Mouse (Mus musculus): Measurements from ENCODE around the gene Mapt. TPM values are rescaled to one million over a fixed set of nuclear protein-coding genes. Genes with fewer than 3 reads are reported as not detected.

The Mapt gene
- polyA plus RNA-seq, 1 experiment from 2014 or later = 33.0 TPM

GRCm38 (mm10) chr11:104271876-104272275 lies 40.7 kb downstream of the Mapt start:
- WGBS = 87% methylated on average over 6 of the region's 6 CpGs
- Histone ChIP-seq H3K4me1 (replicated peaks; ENCODE audit: control insufficient read depth, insufficient read depth, low read length) (no peaks in the 10 kb centered on the region), H3K4me2 (ENCODE audit: low read depth, low read length, severe bottlenecking) (no peak overlapping the region), H3K27me3 (ENCODE audit: control insufficient read depth, insufficient read depth, low read length) (no peaks in the 10 kb centered on the region), H3K9ac (ENCODE audit: low read length) (no peak overlapping the region), H3K36me3 (ENCODE audit: control insufficient read depth, insufficient read depth, low read length) (no peaks in the 10 kb centered on the region), H3K4me3 (ENCODE audit: low read depth, low read length) (no peak overlapping the region), H3K9me3 (ENCODE audit: control insufficient read depth, low read length) (no peaks in the 10 kb centered on the region), H3K27ac (ENCODE audit: low read depth, low read length) (no peak overlapping the region)
- ATAC-seq (replicated peaks; ENCODE audit: low FRiP score) (no peak), DNase-seq (ENCODE audit: low spot score) (no peak)

- 86% methylated on average over 8 of the region's 8 CpGs for WGBS
- no peak for DNase-seq (ENCODE audit: low spot score)
- no peak for ATAC-seq (replicated peaks; ENCODE audit: low FRiP score)
- Histone ChIP-seq H3K36me3 (ENCODE audit: control insufficient read depth, insufficient read depth, low read length) (no peaks in the 10 kb centered on the region), H3K4me1 (replicated peaks; ENCODE audit: control insufficient read depth, insufficient read depth, low read length) (no peaks in the 10 kb centered on the region), H3K27ac (ENCODE audit: low read depth, low read length) (no peak overlapping the region), H3K27me3 (ENCODE audit: control insufficient read depth, insufficient read depth, low read length) (no peaks in the 10 kb centered on the region), H3K9me3 (ENCODE audit: control insufficient read depth, low read length) (no peaks in the 10 kb centered on the region), H3K4me3 (ENCODE audit: low read depth, low read length) (no peak overlapping the region), H3K9ac (ENCODE audit: low read length) (no peak overlapping the region), H3K4me2 (ENCODE audit: low read depth, low read length, severe bottlenecking) (no peak overlapping the region)
Measured at GRCm38 (mm10) chr11:104272352-104272751, 41.2 kb downstream of the Mapt start.

GRCm38 (mm10) chr11:104275765-104276164 lies 44.6 kb downstream of the Mapt start:
- DNase-seq (ENCODE audit: low spot score) (no peak), ATAC-seq (replicated peaks; ENCODE audit: low FRiP score) (no peak)
- Histone ChIP-seq H3K27ac (ENCODE audit: low read depth, low read length) (no peak overlapping the region), H3K9me3 (ENCODE audit: control insufficient read depth, low read length) (no peaks in the 10 kb centered on the region), H3K9ac (ENCODE audit: low read length) (no peak overlapping the region), H3K27me3 (ENCODE audit: control insufficient read depth, insufficient read depth, low read length) (no peaks in the 10 kb centered on the region), H3K4me2 (ENCODE audit: low read depth, low read length, severe bottlenecking) (no peak overlapping the region), H3K4me3 (ENCODE audit: low read depth, low read length) (no peak overlapping the region), H3K36me3 (ENCODE audit: control insufficient read depth, insufficient read depth, low read length) (no peaks in the 10 kb centered on the region), H3K4me1 (replicated peaks; ENCODE audit: control insufficient read depth, insufficient read depth, low read length) (no peaks in the 10 kb centered on the region)
- WGBS = 86% methylated on average over 7 of the region's 7 CpGs

GRCm38 (mm10) chr11:104278222-104278621 lies 47.0 kb downstream of the Mapt start:
- ATAC-seq (replicated peaks; ENCODE audit: low FRiP score) (no peak), DNase-seq (ENCODE audit: low spot score) (peak; percentile 84)
- Histone ChIP-seq H3K9me3 (ENCODE audit: control insufficient read depth, low read length) (no peaks in the 10 kb centered on the region), H3K9ac (ENCODE audit: low read length) (no peak overlapping the region), H3K4me1 (replicated peaks; ENCODE audit: control insufficient read depth, insufficient read depth, low read length) (no peaks in the 10 kb centered on the region), H3K4me2 (ENCODE audit: low read depth, low read length, severe bottlenecking) (peak overlapping the region; percentile 22; the same call in 1 of the 2 replicates), H3K27me3 (ENCODE audit: control insufficient read depth, insufficient read depth, low read length) (no peaks in the 10 kb centered on the region), H3K27ac (ENCODE audit: low read depth, low read length) (no peak overlapping the region), H3K36me3 (ENCODE audit: control insufficient read depth, insufficient read depth, low read length) (no peaks in the 10 kb centered on the region), H3K4me3 (ENCODE audit: low read depth, low read length) (no peak overlapping the region)
- WGBS = 8% methylated on average over 20 of the region's 20 CpGs

- ATAC-seq (replicated peaks; ENCODE audit: low FRiP score) (no peak), DNase-seq (ENCODE audit: low spot score) (no peak)
- no peaks in the 10 kb centered on the region for H3K9me3 ChIP-seq (ENCODE audit: control insufficient read depth, low read length)
- H3K4me3 ChIP-seq (ENCODE audit: low read depth, low read length) = no peak overlapping the region
- no peaks in the 10 kb centered on the region for H3K36me3 ChIP-seq (ENCODE audit: control insufficient read depth, insufficient read depth, low read length)
- no peaks in the 10 kb centered on the region for H3K4me1 ChIP-seq (replicated peaks; ENCODE audit: control insufficient read depth, insufficient read depth, low read length)
- no peak overlapping the region for H3K9ac ChIP-seq (ENCODE audit: low read length)
- no peak overlapping the region for H3K27ac ChIP-seq (ENCODE audit: low read depth, low read length)
- WGBS = 85% methylated on average over 4 of the region's 4 CpGs
- H3K4me2 ChIP-seq (ENCODE audit: low read depth, low read length, severe bottlenecking) = no peak overlapping the region
- no peaks in the 10 kb centered on the region for H3K27me3 ChIP-seq (ENCODE audit: control insufficient read depth, insufficient read depth, low read length)
Measured at GRCm38 (mm10) chr11:104279049-104279448, 47.9 kb downstream of the Mapt start.

- Histone ChIP-seq H3K4me2 (ENCODE audit: low read depth, low read length, severe bottlenecking) (no peak overlapping the region), H3K27ac (ENCODE audit: low read depth, low read length) (no peak overlapping the region), H3K4me1 (replicated peaks; ENCODE audit: control insufficient read depth, insufficient read depth, low read length) (no peaks in the 10 kb centered on the region), H3K4me3 (ENCODE audit: low read depth, low read length) (no peak overlapping the region), H3K9me3 (ENCODE audit: control insufficient read depth, low read length) (no peaks in the 10 kb centered on the region), H3K36me3 (ENCODE audit: control insufficient read depth, insufficient read depth, low read length) (no peaks in the 10 kb centered on the region), H3K27me3 (ENCODE audit: control insufficient read depth, insufficient read depth, low read length) (no peaks in the 10 kb centered on the region), H3K9ac (ENCODE audit: low read length) (no peak overlapping the region)
- DNase-seq (ENCODE audit: low spot score) (no peak), ATAC-seq (replicated peaks; ENCODE audit: low FRiP score) (no peak)
- 82% methylated on average over 3 of the region's 3 CpGs for WGBS
Measured at GRCm38 (mm10) chr11:104279538-104279937, 48.3 kb downstream of the Mapt start.

- ATAC-seq (replicated peaks; ENCODE audit: low FRiP score) = no peak
- Histone ChIP-seq H3K36me3 (ENCODE audit: control insufficient read depth, insufficient read depth, low read length) (no peaks in the 10 kb centered on the region), H3K27me3 (ENCODE audit: control insufficient read depth, insufficient read depth, low read length) (no peaks in the 10 kb centered on the region), H3K4me2 (ENCODE audit: low read depth, low read length, severe bottlenecking) (no peak overlapping the region), H3K9ac (ENCODE audit: low read length) (no peak overlapping the region), H3K4me1 (replicated peaks; ENCODE audit: control insufficient read depth, insufficient read depth, low read length) (no peaks in the 10 kb centered on the region), H3K27ac (ENCODE audit: low read depth, low read length) (no peak overlapping the region), H3K4me3 (ENCODE audit: low read depth, low read length) (no peak overlapping the region), H3K9me3 (ENCODE audit: control insufficient read depth, low read length) (no peaks in the 10 kb centered on the region)
- DNase-seq (ENCODE audit: low spot score) = no peak
- WGBS = 86% methylated on average over 5 of the region's 5 CpGs
Measured at GRCm38 (mm10) chr11:104281501-104281900, 50.3 kb downstream of the Mapt start.

GRCm38 (mm10) chr11:104287113-104287512 lies 55.9 kb downstream of the Mapt start:
- no peaks in the 10 kb centered on the region for H3K27me3 ChIP-seq (ENCODE audit: control insufficient read depth, insufficient read depth, low read length)
- H3K36me3 ChIP-seq (ENCODE audit: control insufficient read depth, insufficient read depth, low read length) = no peaks in the 10 kb centered on the region
- no peak overlapping the region for H3K9ac ChIP-seq (ENCODE audit: low read length)
- H3K9me3 ChIP-seq (ENCODE audit: control insufficient read depth, low read length) = no peaks in the 10 kb centered on the region
- 97% methylated on average over 18 of the region's 18 CpGs for WGBS
- H3K4me2 ChIP-seq (ENCODE audit: low read depth, low read length, severe bottlenecking) = no peak overlapping the region
- DNase-seq (ENCODE audit: low spot score) (no peak), ATAC-seq (replicated peaks; ENCODE audit: low FRiP score) (no peak)
- H3K4me3 ChIP-seq (ENCODE audit: low read depth, low read length) = no peak overlapping the region
- no peaks in the 10 kb centered on the region for H3K4me1 ChIP-seq (replicated peaks; ENCODE audit: control insufficient read depth, insufficient read depth, low read length)
- H3K27ac ChIP-seq (ENCODE audit: low read depth, low read length) = no peak overlapping the region

GRCm38 (mm10) chr11:104288835-104289198 lies 57.6 kb downstream of the Mapt start:
- H3K27me3 ChIP-seq (ENCODE audit: control insufficient read depth, insufficient read depth, low read length) = no peaks in the 10 kb centered on the region
- ATAC-seq (replicated peaks; ENCODE audit: low FRiP score) (no peak; the same call in 1 of the 2 replicates), DNase-seq (ENCODE audit: low spot score) (no peak)
- 57% methylated on average over 6 of the region's 6 CpGs for WGBS
- H3K9ac ChIP-seq (ENCODE audit: low read length) = no peak overlapping the region
- no peak overlapping the region for H3K4me2 ChIP-seq (ENCODE audit: low read depth, low read length, severe bottlenecking)
- no peak overlapping the region for H3K4me3 ChIP-seq (ENCODE audit: low read depth, low read length)
- no peaks in the 10 kb centered on the region for H3K9me3 ChIP-seq (ENCODE audit: control insufficient read depth, low read length)
- H3K27ac ChIP-seq (ENCODE audit: low read depth, low read length) = no peak overlapping the region
- no peaks in the 10 kb centered on the region for H3K36me3 ChIP-seq (ENCODE audit: control insufficient read depth, insufficient read depth, low read length)
- H3K4me1 ChIP-seq (replicated peaks; ENCODE audit: control insufficient read depth, insufficient read depth, low read length) = no peaks in the 10 kb centered on the region

Data from forebrain, embryonic 11.5 days (tissue).